Mouse (Mus musculus) liver, postnatal 0 days (tissue): ENCODE results near the gene Plekha7.

ENCODE experiments used
- CTCF ChIP-seq: sonication (generic); IDR thresholded peaks from 2 replicates; pipeline ENCODE4 v1.5.1; 2016; ENCODE audit warnings: antibody characterized with exemption, low read depth
- EP300 ChIP-seq: IDR thresholded peaks from 2 replicates; pipeline ENCODE4 v1.6.1; 2016; ENCODE audit warnings: antibody characterized with exemption, low read depth, mild to moderate bottlenecking

GRCm38 (mm10) chr7:116329858-116330257, 21.7 kb upstream of the Plekha7 start:
- TF ChIP-seq CTCF (no peak), EP300 (no peak)
